Mouse (Mus musculus): ENCODE results near the gene Fahd2a. TPM values are rescaled to one million over a fixed set of nuclear protein-coding genes. Genes with fewer than 3 reads are reported as not detected.

The Fahd2a gene
- 13.6 TPM for polyA plus RNA-seq (2014; fragmentation: Illumina TruSeq; extraction: RNeasy Lipid Tissue Mini Kit (QIAGEN cat#74804); ENCODE audit: low read depth, low replicate concordance)

GRCm38 (mm10) chr2:127444055-127444789 is at the start of gene Fahd2a:
Fahd2a (minus strand) TSS chr2:127444565.

GRCm38 (mm10) chr2:127424977-127425376 is 19.4 kb downstream of the Fahd2a start, which contains the start of gene Gpat2:
Gpat2 (plus strand) TSS chr2:127425199.

Other genes with a start within 250 kb of the Fahd2a start
- 23.4 TPM for gene 1810024B03Rik, start 236.3 kb downstream of the Fahd2a start, polyA plus RNA-seq (2014; fragmentation: Illumina TruSeq; extraction: RNeasy Lipid Tissue Mini Kit (QIAGEN cat#74804); ENCODE audit: low read depth, low replicate concordance)
- 42.7 TPM for gene Snrnp200, start 236.2 kb downstream of the Fahd2a start, polyA plus RNA-seq (2014; fragmentation: Illumina TruSeq; extraction: RNeasy Lipid Tissue Mini Kit (QIAGEN cat#74804); ENCODE audit: low read depth, low replicate concordance)
- gene Ciao1, start 196.7 kb downstream of the Fahd2a start, polyA plus RNA-seq (2014; fragmentation: Illumina TruSeq; extraction: RNeasy Lipid Tissue Mini Kit (QIAGEN cat#74804); ENCODE audit: low read depth, low replicate concordance): 7.2 TPM
- gene Tmem127, start 196.7 kb downstream of the Fahd2a start, polyA plus RNA-seq (2014; fragmentation: Illumina TruSeq; extraction: RNeasy Lipid Tissue Mini Kit (QIAGEN cat#74804); ENCODE audit: low read depth, low replicate concordance): 31.1 TPM
- gene Stard7, start 174.3 kb downstream of the Fahd2a start, polyA plus RNA-seq (2014; fragmentation: Illumina TruSeq; extraction: RNeasy Lipid Tissue Mini Kit (QIAGEN cat#74804); ENCODE audit: low read depth, low replicate concordance): 47.1 TPM
- gene Dusp2, start 108.4 kb downstream of the Fahd2a start, polyA plus RNA-seq (2014; fragmentation: Illumina TruSeq; extraction: RNeasy Lipid Tissue Mini Kit (QIAGEN cat#74804); ENCODE audit: low read depth, low replicate concordance): 0.53 TPM
- not detected for gene Astl, start 105.9 kb downstream of the Fahd2a start, polyA plus RNA-seq (2014; fragmentation: Illumina TruSeq; extraction: RNeasy Lipid Tissue Mini Kit (QIAGEN cat#74804); ENCODE audit: low read depth, low replicate concordance)
- 0.13 TPM for gene Adra2b, start 81.4 kb downstream of the Fahd2a start, polyA plus RNA-seq (2014; fragmentation: Illumina TruSeq; extraction: RNeasy Lipid Tissue Mini Kit (QIAGEN cat#74804); ENCODE audit: low read depth, low replicate concordance)
- 3.8 TPM for gene Gpat2, start 19.4 kb downstream of the Fahd2a start, polyA plus RNA-seq (2014; fragmentation: Illumina TruSeq; extraction: RNeasy Lipid Tissue Mini Kit (QIAGEN cat#74804); ENCODE audit: low read depth, low replicate concordance)
- 0.73 TPM for gene Kcnip3, start 77.5 kb upstream of the Fahd2a start, polyA plus RNA-seq (2014; fragmentation: Illumina TruSeq; extraction: RNeasy Lipid Tissue Mini Kit (QIAGEN cat#74804); ENCODE audit: low read depth, low replicate concordance)
- gene Prom2, start 96.9 kb upstream of the Fahd2a start, polyA plus RNA-seq (2014; fragmentation: Illumina TruSeq; extraction: RNeasy Lipid Tissue Mini Kit (QIAGEN cat#74804); ENCODE audit: low read depth, low replicate concordance): 0.17 TPM
- 7.4 TPM for gene Zfp661, start 142.5 kb upstream of the Fahd2a start, polyA plus RNA-seq (2014; fragmentation: Illumina TruSeq; extraction: RNeasy Lipid Tissue Mini Kit (QIAGEN cat#74804); ENCODE audit: low read depth, low replicate concordance)
- 11.0 TPM for gene Mrps5, start 142.7 kb upstream of the Fahd2a start, polyA plus RNA-seq (2014; fragmentation: Illumina TruSeq; extraction: RNeasy Lipid Tissue Mini Kit (QIAGEN cat#74804); ENCODE audit: low read depth, low replicate concordance)
- gene Mal, start 212.1 kb upstream of the Fahd2a start, polyA plus RNA-seq (2014; fragmentation: Illumina TruSeq; extraction: RNeasy Lipid Tissue Mini Kit (QIAGEN cat#74804); ENCODE audit: low read depth, low replicate concordance): 3.5 TPM